Mouse (Mus musculus) forebrain, embryonic 15.5 days (tissue): ENCODE results near the gene Kars. TPM values are rescaled to one million over a fixed set of nuclear protein-coding genes. Genes with fewer than 3 reads are reported as not detected.

ENCODE experiments used
- ATAC-seq: fragments of 200-750 bp; cut with Nextera tagmentation; replicated peaks from 2 replicates; pipeline ENCODE4 v1.8.0; 2017; ENCODE audit warnings: mild to moderate bottlenecking, moderate TSS enrichment, moderate library complexity
- H3K27ac ChIP-seq: fragments of 300-500 bp; sonication (generic); replicated peaks from 2 replicates; pipeline ENCODE4 v1.5.1; 2015; ENCODE audit warnings: mild to moderate bottlenecking, inconsistent platforms
- H3K27me3 ChIP-seq: fragments of 300-500 bp; sonication (generic); 2 replicates; pipeline ENCODE4 v1.6.1; 2015; ENCODE audit warnings: inconsistent platforms
- H3K36me3 ChIP-seq: fragments of 300-500 bp; sonication (generic); 2 replicates; pipeline ENCODE4 v1.6.1; 2015; ENCODE audit warnings: mild to moderate bottlenecking, inconsistent platforms
- H3K4me1 ChIP-seq: fragments of 300-500 bp; sonication (generic); 2 replicates; pipeline ENCODE4 v1.6.1; 2015; ENCODE audit warnings: inconsistent platforms
- H3K4me2 ChIP-seq: fragments of 300-500 bp; sonication (generic); replicated peaks from 2 replicates; pipeline ENCODE4 v1.6.1; 2015; ENCODE audit warnings: mild to moderate bottlenecking, inconsistent platforms
- H3K4me3 ChIP-seq: fragments of 300-500 bp; sonication (generic); 2 replicates; pipeline ENCODE4 v1.5.1; 2015; ENCODE audit warnings: mild to moderate bottlenecking, inconsistent platforms
- H3K9ac ChIP-seq: fragments of 300-500 bp; sonication (generic); replicated peaks from 2 replicates; pipeline ENCODE4 v1.6.1; 2015; ENCODE audit warnings: mild to moderate bottlenecking, inconsistent platforms
- H3K9me3 ChIP-seq: fragments of 300-500 bp; sonication (generic); 2 replicates; pipeline ENCODE4 v1.6.1; 2016; ENCODE audit warnings: inconsistent platforms
- WGBS: fragments of 180-500 bp; shearing (Covaris S2); methylation state at CpG from one replicate; pipeline ENCODE4 v1.1.7; 2015; ENCODE audit warnings: mixed read lengths; 5-methylcytosine and 5-hydroxymethylcytosine counted together
- polyA plus RNA-seq: library from polyadenylated mRNA; unstranded; fragments of >200 nt; fragmentation: Nextera tagmentation; extraction: Ambion mirVana; gene quantifications from 2 replicates; pipeline ENCODE4 v1.2.1, GENCODE M21; 2015

Kars gene
- polyA plus RNA-seq: 178 and 179 TPM in 2 replicates

DNA sequence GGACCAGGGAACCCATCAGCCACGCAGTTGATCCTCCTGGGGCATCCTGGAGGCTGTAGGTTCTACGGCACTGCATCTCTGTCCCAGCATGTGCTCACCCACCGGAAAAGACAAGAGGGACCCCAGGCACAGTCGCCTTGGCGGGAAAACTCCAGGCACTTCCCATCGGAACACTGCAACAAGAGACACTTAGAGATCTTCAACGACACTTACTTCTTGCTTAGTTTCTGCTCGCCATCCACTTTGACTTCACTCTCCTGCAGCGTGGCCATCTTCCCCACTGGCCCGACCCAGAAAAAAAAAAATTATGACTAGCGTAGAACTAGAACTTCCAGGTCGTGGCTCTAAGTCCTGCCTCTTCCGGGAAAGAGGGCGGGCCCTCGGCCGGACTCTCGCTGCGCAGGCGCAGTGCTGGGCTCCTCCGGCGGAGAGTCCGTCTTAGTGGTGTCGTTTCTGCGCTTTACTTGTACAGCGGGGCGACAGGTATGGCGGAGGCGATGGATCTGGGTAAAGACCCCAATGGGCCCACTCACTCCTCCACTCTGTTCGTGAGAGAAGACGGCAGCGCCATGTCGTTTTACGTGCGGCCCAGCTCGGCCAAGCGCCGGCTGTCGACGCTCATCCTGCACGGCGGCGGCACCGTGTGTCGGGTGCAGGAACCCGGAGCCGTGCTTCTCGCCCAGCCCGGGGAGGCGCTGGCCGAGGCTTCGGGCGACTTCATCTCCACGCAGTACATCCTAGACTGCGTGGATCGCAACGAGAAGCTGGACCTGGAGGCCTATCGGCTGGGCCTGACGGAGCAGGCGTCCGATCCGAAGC, at the start of gene Kars, which contains the start of gene Terf2ip:
Gene Kars (minus strand): TSS at position 327 of the 819 bp plus-strand sequence.
Gene Terf2ip (plus strand): TSS at position 402 of the 819 bp plus-strand sequence.
- Histone ChIP-seq H3K27ac (peak within 1 kb of the TSS; percentile 87), H3K36me3 (0 out of 2 replicates have a peak, but pooled peaks cover 7% of the 10 kb centered on the region), H3K4me2 (peak within 1 kb of the TSS; percentile 90), H3K9ac (peak within 1 kb of the TSS; percentile 94), H3K27me3 (no peaks in the 10 kb centered on the region), H3K9me3 (no peaks in the 10 kb centered on the region), H3K4me1 (peaks cover 29% of the 10 kb centered on the region), H3K4me3 (peak within 1 kb of the TSS; percentile 95)
- peak; percentile 98 for ATAC-seq
- under 1% methylated on average over 61 of the region's 61 CpGs for WGBS

GRCm38 (mm10) chr8:112054456-112054855, 43.3 kb upstream of the Kars start:
- no peaks in the 10 kb centered on the region for H3K4me1 ChIP-seq
- no peaks in the 10 kb centered on the region for H3K27me3 ChIP-seq
- H3K27ac ChIP-seq: no peak overlapping the region
- H3K9ac ChIP-seq: no peak overlapping the region
- H3K4me2 ChIP-seq: no peak overlapping the region
- H3K36me3 ChIP-seq: no peaks in the 10 kb centered on the region
- H3K9me3 ChIP-seq: no peaks in the 10 kb centered on the region
- no peak for ATAC-seq
- no peak overlapping the region for H3K4me3 ChIP-seq

- no peak overlapping the region for H3K4me3 ChIP-seq
- H3K4me1 ChIP-seq: no peaks in the 10 kb centered on the region
- H3K4me2 ChIP-seq: no peak overlapping the region
- H3K9ac ChIP-seq: no peak overlapping the region
- 81% methylated on average over 9 of the region's 9 CpGs for WGBS
- H3K36me3 ChIP-seq: no peaks in the 10 kb centered on the region
- no peaks in the 10 kb centered on the region for H3K9me3 ChIP-seq
- no peak overlapping the region for H3K27ac ChIP-seq
- no peaks in the 10 kb centered on the region for H3K27me3 ChIP-seq
- ATAC-seq: no peak
Measured at GRCm38 (mm10) chr8:112051537-112051936, 40.4 kb upstream of the Kars start.

DNA sequence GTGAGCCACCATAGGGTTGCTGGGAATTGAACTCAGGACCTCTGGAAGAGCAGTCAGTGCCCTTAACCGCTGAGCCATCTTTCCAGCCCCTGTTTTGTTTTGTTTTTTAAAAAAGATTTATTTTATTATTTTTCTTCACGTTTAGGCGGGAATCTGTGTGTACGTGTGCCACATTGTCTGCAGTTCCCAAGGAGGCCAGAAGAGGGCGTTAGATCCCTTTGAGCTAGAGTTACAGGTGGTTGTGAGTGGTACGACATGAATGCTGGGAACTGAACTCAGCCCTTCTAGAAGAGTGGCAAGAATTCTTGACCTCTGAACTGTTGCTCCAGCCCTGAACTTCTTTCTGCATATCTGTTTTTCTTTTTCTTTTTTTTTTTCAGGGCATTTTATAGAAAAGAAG, 38.9 kb upstream of the Kars start:
- no peak overlapping the region for H3K9ac ChIP-seq
- no peaks in the 10 kb centered on the region for H3K9me3 ChIP-seq
- no peaks in the 10 kb centered on the region for H3K4me1 ChIP-seq
- ATAC-seq: no peak
- no peaks in the 10 kb centered on the region for H3K36me3 ChIP-seq
- H3K4me2 ChIP-seq: no peak overlapping the region
- H3K4me3 ChIP-seq: no peak overlapping the region
- no peak overlapping the region for H3K27ac ChIP-seq
- H3K27me3 ChIP-seq: no peaks in the 10 kb centered on the region
- WGBS: 83% methylated on average over 6 of the region's 6 CpGs

DNA sequence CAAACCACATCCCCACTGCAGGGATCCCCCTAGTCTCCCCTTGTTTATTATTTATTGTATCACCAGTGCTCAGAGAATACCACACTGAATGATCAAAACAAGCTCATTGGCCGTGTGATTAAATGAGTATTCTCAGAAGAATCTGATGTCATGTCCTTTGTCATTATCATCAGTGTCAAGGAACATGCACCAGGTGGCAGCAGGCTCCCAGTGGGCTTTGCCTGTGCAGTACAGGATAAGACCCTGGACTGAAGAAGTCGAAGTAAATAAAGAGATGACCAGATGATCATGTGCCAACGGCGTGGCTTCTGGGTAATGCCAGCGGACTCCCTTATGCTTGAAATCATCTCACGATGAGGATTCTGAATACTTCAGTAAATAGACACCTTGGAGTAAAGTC, 37.2 kb upstream of the Kars start:
- H3K27me3 ChIP-seq: no peaks in the 10 kb centered on the region
- no peaks in the 10 kb centered on the region for H3K4me1 ChIP-seq
- H3K4me2 ChIP-seq: no peak overlapping the region
- H3K9ac ChIP-seq: no peak overlapping the region
- H3K27ac ChIP-seq: no peak overlapping the region
- WGBS: 78% methylated on average over 6 of the region's 6 CpGs
- no peak overlapping the region for H3K4me3 ChIP-seq
- no peak for ATAC-seq
- no peaks in the 10 kb centered on the region for H3K36me3 ChIP-seq
- H3K9me3 ChIP-seq: no peaks in the 10 kb centered on the region

DNA sequence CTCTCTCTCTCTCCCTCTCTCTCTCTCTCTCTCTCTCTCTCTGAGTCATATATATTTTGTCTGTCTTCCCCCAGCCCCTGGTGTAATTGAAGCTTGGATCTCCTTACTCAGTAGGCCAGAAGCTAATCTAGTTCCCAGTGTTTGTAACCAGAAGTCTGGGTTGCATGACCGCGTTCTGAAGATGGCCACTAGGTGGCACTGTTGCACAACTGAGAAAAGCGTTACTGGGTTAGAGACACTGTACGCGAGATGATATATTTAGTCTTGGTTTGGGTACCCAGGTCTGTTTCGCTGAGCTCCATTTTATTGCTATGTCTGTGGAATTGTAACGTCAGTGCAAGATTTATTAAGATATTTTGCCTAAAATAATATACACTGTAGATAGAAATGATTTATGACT, 34.8 kb upstream of the Kars start:
- no peak overlapping the region for H3K4me3 ChIP-seq
- H3K4me2 ChIP-seq: no peak overlapping the region
- H3K27ac ChIP-seq: no peak overlapping the region
- no peak overlapping the region for H3K9ac ChIP-seq
- no peaks in the 10 kb centered on the region for H3K27me3 ChIP-seq
- no peaks in the 10 kb centered on the region for H3K4me1 ChIP-seq
- H3K9me3 ChIP-seq: no peaks in the 10 kb centered on the region
- WGBS: 5% methylated on average over 7 of the region's 7 CpGs
- peak; percentile 82 for ATAC-seq
- H3K36me3 ChIP-seq: no peaks in the 10 kb centered on the region

- no peaks in the 10 kb centered on the region for H3K27me3 ChIP-seq
- H3K27ac ChIP-seq: no peak overlapping the region
- 84% methylated on average over 5 of the region's 5 CpGs for WGBS
- H3K4me2 ChIP-seq: no peak overlapping the region
- H3K9ac ChIP-seq: no peak overlapping the region
- ATAC-seq: no peak
- H3K4me3 ChIP-seq: no peak overlapping the region
- no peaks in the 10 kb centered on the region for H3K9me3 ChIP-seq
- H3K4me1 ChIP-seq: no peaks in the 10 kb centered on the region
- H3K36me3 ChIP-seq: no peaks in the 10 kb centered on the region
Measured at GRCm38 (mm10) chr8:112045182-112045581, 34.1 kb upstream of the Kars start.

- Histone ChIP-seq H3K9ac (no peak overlapping the region), H3K36me3 (no peaks in the 10 kb centered on the region), H3K9me3 (no peaks in the 10 kb centered on the region), H3K4me3 (no peak overlapping the region), H3K4me1 (no peaks in the 10 kb centered on the region), H3K27ac (no peak overlapping the region), H3K27me3 (no peaks in the 10 kb centered on the region), H3K4me2 (no peak overlapping the region)
- WGBS: 89% methylated on average over 18 of the region's 18 CpGs
- no peak for ATAC-seq
Measured at GRCm38 (mm10) chr8:112037521-112037920, 26.4 kb upstream of the Kars start.

DNA sequence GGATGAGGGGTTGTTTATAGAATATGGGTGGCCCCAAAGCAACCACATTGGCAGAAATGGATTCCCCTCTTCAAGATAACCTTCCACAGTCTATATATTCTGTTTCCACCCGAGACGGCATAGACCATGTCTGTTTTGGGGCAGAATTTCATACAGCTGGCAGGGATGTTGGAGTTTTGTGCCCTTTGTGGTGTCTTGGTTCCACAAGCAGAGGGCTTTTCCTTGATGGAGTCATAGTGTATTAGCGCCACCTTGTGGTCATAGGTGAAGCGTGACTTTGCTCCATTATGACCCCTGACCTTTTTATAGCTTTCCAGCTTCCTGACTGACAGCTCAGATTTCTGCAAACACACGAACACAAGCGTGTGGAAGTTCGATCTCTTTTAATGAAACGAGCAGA, 23.5 kb upstream of the Kars start:
- WGBS: 21% methylated on average over 8 of the region's 8 CpGs
- no peak for ATAC-seq
- H3K36me3 ChIP-seq: no peaks in the 10 kb centered on the region

DNA sequence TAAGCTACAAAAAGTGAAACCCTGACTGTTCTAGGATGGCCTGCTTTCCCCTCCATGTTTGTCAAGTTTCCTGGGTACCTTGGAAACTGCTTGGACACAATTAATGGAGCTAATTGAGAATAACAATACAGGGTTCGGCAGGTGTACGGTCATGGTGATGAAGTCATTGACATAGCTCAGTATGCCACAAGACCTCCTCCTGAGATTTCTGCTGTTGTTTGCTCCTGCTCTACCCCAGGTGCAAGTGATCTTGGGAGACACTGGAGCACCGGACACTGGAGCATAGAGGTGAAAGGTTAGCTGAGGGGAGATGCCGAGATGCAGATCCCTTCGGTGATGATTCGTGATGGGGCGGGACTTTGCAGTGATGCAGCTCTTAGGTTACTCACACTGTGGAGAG, 21.9 kb upstream of the Kars start:
- Histone ChIP-seq H3K4me2 (no peak overlapping the region), H3K27ac (no peak overlapping the region), H3K27me3 (no peaks in the 10 kb centered on the region), H3K36me3 (no peaks in the 10 kb centered on the region), H3K4me1 (no peaks in the 10 kb centered on the region), H3K9me3 (no peaks in the 10 kb centered on the region), H3K4me3 (no peak overlapping the region), H3K9ac (no peak overlapping the region)
- ATAC-seq: no peak
- 44% methylated on average over 7 of the region's 7 CpGs for WGBS

More for the DNA sequence above, 23.5 kb upstream of the Kars start:
- H3K9me3 ChIP-seq: no peaks in the 10 kb centered on the region
- no peak overlapping the region for H3K4me2 ChIP-seq
- H3K27me3 ChIP-seq: no peaks in the 10 kb centered on the region
- no peaks in the 10 kb centered on the region for H3K4me1 ChIP-seq
- no peak overlapping the region for H3K9ac ChIP-seq
- H3K4me3 ChIP-seq: no peak overlapping the region
- H3K27ac ChIP-seq: no peak overlapping the region

DNA sequence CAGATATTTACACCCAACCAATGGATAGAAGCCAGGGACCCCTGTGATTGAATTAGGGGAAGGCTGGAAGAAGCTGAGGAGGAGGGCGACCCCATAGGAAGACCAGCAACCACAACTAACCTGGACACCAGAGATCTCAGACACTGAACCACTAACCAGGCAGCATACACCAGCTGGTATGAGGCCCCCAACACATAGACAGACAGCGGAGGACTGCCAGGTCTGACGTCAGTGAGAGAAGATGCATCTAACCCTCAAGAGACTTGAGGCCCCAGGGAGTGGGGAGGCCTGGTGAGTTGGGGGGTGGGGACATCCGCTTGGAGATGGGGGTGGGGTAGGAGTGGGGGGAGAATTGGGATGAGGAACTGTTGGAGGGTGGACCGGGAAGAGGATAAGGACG, 19.5 kb upstream of the Kars start:
- H3K9ac ChIP-seq: no peak overlapping the region
- no peaks in the 10 kb centered on the region for H3K9me3 ChIP-seq
- no peak overlapping the region for H3K27ac ChIP-seq
- WGBS: 51% methylated on average over 6 of the region's 6 CpGs
- H3K27me3 ChIP-seq: no peaks in the 10 kb centered on the region
- ATAC-seq: no peak
- H3K4me1 ChIP-seq: no peaks in the 10 kb centered on the region
- H3K4me2 ChIP-seq: no peak overlapping the region
- no peak overlapping the region for H3K4me3 ChIP-seq
- H3K36me3 ChIP-seq: no peaks in the 10 kb centered on the region

GRCm38 (mm10) chr8:112029455-112029854, 18.3 kb upstream of the Kars start:
- 89% methylated on average over 7 of the region's 7 CpGs for WGBS
- ATAC-seq: no peak
- Histone ChIP-seq H3K27me3 (no peaks in the 10 kb centered on the region), H3K36me3 (no peaks in the 10 kb centered on the region), H3K27ac (no peak overlapping the region), H3K9ac (no peak overlapping the region), H3K4me2 (no peak overlapping the region), H3K4me3 (no peak overlapping the region), H3K4me1 (no peaks in the 10 kb centered on the region), H3K9me3 (no peaks in the 10 kb centered on the region)

- Histone ChIP-seq H3K9me3 (no peaks in the 10 kb centered on the region), H3K27ac (no peak within 1 kb of the TSS), H3K9ac (no peak within 1 kb of the TSS), H3K4me3 (no peak within 1 kb of the TSS), H3K36me3 (peaks cover 37% of the 10 kb centered on the region), H3K27me3 (no peaks in the 10 kb centered on the region), H3K4me2 (no peak within 1 kb of the TSS), H3K4me1 (peaks cover 22% of the 10 kb centered on the region)
- no peak for ATAC-seq
- WGBS: 88% methylated on average over 11 of the region's 11 CpGs
Measured at GRCm38 (mm10) chr8:112014936-112015335, 3.8 kb upstream of the Kars start, which contains the start of gene Gm6793. Gene Gm6793 (minus strand): TSS chr8:112015036.
